Mouse (Mus musculus): ENCODE data around the gene Rapsn.

- TF ChIP-seq TAL1 (IDR thresholded peaks at IDR 0.05; ENCODE audit: low read length) (no peak), GATA1 (IDR thresholded peaks at IDR 0.05; ENCODE audit: low read length) (no peak)
Observed at GRCm38 (mm10) chr2:91086392-91087237, 51.2 kb downstream of the Rapsn start.

Data from erythroblast, embryonic 14.5 days (primary cell).